Mouse (Mus musculus): ENCODE measurements around the gene Slit1. TPM values are rescaled to one million over a fixed set of nuclear protein-coding genes. Genes with fewer than 3 reads are reported as not detected.

Gene Slit1
- polyA plus RNA-seq, 1 experiment from 2014 or later = 0.09 TPM

DNA sequence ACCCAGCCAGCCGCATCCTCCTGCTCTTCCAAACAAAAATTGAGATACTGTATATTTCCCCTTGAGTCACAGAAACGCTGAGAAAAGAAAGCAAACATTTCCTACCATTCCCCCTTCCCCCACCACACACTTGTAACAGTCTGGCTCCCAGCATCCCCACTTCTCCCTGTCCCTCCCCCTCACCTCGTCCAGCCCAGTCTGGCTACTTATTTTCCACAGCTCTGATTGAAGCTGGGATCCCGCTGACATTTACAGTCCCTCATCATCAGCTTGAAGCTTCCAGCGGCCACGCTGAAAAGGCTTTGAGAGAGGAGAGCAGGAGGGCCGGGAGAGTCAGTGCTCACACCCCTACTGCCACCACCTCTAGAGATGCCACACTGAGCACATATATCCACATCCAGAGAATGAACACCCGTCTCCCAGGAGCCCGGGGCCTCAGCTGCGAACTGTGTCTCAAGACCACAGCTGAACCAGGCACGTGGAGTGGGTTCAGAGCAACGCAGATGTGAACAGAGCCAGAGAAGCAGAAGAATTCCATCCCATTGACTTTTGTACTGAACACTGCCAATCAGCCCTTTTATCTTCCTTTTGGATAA is 73.6 kb downstream of the Slit1 start:
- Histone ChIP-seq H3K36me3 (no peaks in the 10 kb centered on the region), H3K9ac (no peak overlapping the region), H3K4me2 (no peak overlapping the region), H3K27ac (no peak overlapping the region), H3K9me3 (replicated peaks) (no peaks in the 10 kb centered on the region), H3K4me1 (replicated peaks) (no peaks in the 10 kb centered on the region; the same call in 1 of the 2 replicates), H3K27me3 (peaks cover 40% of the 10 kb centered on the region), H3K4me3 (no peak overlapping the region)
- 28% methylated on average over 12 of the region's 12 CpGs for WGBS
- no peak for ATAC-seq (replicated peaks; ENCODE audit: insufficient number of reproducible peaks, insufficient read depth, low FRiP score, low read depth)

GRCm38 (mm10) chr19:41667591-41667990 is 75.9 kb downstream of the Slit1 start:
- no peaks in the 10 kb centered on the region for H3K9me3 ChIP-seq (replicated peaks)
- no peak overlapping the region for H3K27ac ChIP-seq
- no peak overlapping the region for H3K9ac ChIP-seq
- H3K36me3 ChIP-seq = no peaks in the 10 kb centered on the region
- no peaks in the 10 kb centered on the region; the same call in 1 of the 2 replicates for H3K4me1 ChIP-seq (replicated peaks)
- ATAC-seq (replicated peaks; ENCODE audit: insufficient number of reproducible peaks, insufficient read depth, low FRiP score, low read depth) = no peak
- WGBS = 19% methylated on average over 6 of the region's 6 CpGs
- H3K27me3 ChIP-seq = peaks cover 62% of the 10 kb centered on the region
- H3K4me2 ChIP-seq = no peak overlapping the region
- no peak overlapping the region for H3K4me3 ChIP-seq

DNA sequence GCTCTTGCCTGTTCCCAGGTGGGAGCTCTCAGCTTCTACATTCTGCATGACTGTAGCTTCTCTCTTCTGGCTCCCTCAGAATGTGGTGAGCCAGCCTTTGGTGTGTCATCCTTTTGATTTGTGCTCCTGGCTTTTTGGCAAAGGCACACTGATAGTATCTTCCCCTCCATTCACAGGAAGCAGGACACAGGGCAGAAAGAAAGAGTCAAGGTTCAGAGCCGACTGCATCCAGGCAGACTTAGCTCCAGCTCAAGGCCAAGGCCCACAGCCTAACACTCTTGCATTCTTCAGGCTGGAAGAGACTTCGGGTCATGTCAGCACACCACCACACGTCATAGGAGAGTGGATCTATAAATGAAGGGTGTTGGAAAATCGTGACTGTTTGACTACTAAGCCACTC is 77.5 kb downstream of the Slit1 start:
- Histone ChIP-seq H3K9ac (no peak overlapping the region), H3K4me3 (no peak overlapping the region), H3K4me2 (no peak overlapping the region), H3K9me3 (replicated peaks) (no peaks in the 10 kb centered on the region), H3K36me3 (no peaks in the 10 kb centered on the region), H3K27me3 (peaks cover 71% of the 10 kb centered on the region), H3K27ac (no peak overlapping the region), H3K4me1 (replicated peaks) (no peaks in the 10 kb centered on the region; the same call in 1 of the 2 replicates)
- 42% methylated on average over 4 of the region's 4 CpGs for WGBS
- ATAC-seq (replicated peaks; ENCODE audit: insufficient number of reproducible peaks, insufficient read depth, low FRiP score, low read depth) = no peak

GRCm38 (mm10) chr19:41663506-41664242 is 79.8 kb downstream of the Slit1 start:
- H3K27me3 ChIP-seq = peaks cover 83% of the 10 kb centered on the region
- ATAC-seq (replicated peaks; ENCODE audit: insufficient number of reproducible peaks, insufficient read depth, low FRiP score, low read depth) = no peak

GRCm38 (mm10) chr19:41661466-41661865 is 82.0 kb downstream of the Slit1 start:
- Histone ChIP-seq H3K27me3 (peaks cover 89% of the 10 kb centered on the region), H3K27ac (no peak overlapping the region), H3K36me3 (no peaks in the 10 kb centered on the region), H3K4me2 (no peak overlapping the region), H3K4me3 (no peak overlapping the region), H3K9me3 (replicated peaks) (no peaks in the 10 kb centered on the region), H3K4me1 (replicated peaks) (no peaks in the 10 kb centered on the region), H3K9ac (no peak overlapping the region)
- no peak for ATAC-seq (replicated peaks; ENCODE audit: insufficient number of reproducible peaks, insufficient read depth, low FRiP score, low read depth)
- 83% methylated on average over 13 of the region's 13 CpGs for WGBS

More at GRCm38 (mm10) chr19:41663506-41664242, 79.8 kb downstream of the Slit1 start:
- WGBS = 17% methylated on average over 13 of the region's 13 CpGs
- Histone ChIP-seq H3K9me3 (replicated peaks) (no peaks in the 10 kb centered on the region), H3K9ac (no peak overlapping the region), H3K36me3 (no peaks in the 10 kb centered on the region), H3K4me3 (no peak overlapping the region), H3K4me1 (replicated peaks) (no peaks in the 10 kb centered on the region), H3K27ac (no peak overlapping the region), H3K4me2 (no peak overlapping the region)

DNA sequence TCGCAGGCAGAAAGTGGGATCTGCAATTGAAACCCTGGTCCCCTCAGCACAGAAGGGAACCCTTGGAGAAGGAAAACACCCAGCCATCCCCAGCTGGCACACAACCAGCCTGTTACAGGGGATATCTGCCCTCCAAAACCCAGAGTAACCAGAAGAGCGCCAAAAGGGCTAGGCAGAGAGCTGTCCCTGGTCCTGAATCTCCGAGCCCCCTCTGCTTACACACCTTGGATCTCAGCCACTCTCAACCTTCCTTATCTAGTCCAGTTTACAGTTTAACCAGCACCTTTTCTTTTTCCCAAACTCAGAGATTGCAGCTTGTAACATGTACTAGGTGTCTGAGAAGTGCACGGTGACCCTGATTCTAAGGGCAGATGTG is 82.5 kb downstream of the Slit1 start:
- WGBS = 13% methylated on average over 4 of the region's 4 CpGs
- no peaks in the 10 kb centered on the region for H3K9me3 ChIP-seq (replicated peaks)
- peaks cover 87% of the 10 kb centered on the region for H3K27me3 ChIP-seq
- H3K9ac ChIP-seq = no peak overlapping the region
- no peak overlapping the region for H3K4me3 ChIP-seq
- H3K4me2 ChIP-seq = no peak overlapping the region
- no peak overlapping the region for H3K27ac ChIP-seq
- no peaks in the 10 kb centered on the region for H3K4me1 ChIP-seq (replicated peaks)
- no peaks in the 10 kb centered on the region for H3K36me3 ChIP-seq
- ATAC-seq (replicated peaks; ENCODE audit: insufficient number of reproducible peaks, insufficient read depth, low FRiP score, low read depth) = no peak

DNA sequence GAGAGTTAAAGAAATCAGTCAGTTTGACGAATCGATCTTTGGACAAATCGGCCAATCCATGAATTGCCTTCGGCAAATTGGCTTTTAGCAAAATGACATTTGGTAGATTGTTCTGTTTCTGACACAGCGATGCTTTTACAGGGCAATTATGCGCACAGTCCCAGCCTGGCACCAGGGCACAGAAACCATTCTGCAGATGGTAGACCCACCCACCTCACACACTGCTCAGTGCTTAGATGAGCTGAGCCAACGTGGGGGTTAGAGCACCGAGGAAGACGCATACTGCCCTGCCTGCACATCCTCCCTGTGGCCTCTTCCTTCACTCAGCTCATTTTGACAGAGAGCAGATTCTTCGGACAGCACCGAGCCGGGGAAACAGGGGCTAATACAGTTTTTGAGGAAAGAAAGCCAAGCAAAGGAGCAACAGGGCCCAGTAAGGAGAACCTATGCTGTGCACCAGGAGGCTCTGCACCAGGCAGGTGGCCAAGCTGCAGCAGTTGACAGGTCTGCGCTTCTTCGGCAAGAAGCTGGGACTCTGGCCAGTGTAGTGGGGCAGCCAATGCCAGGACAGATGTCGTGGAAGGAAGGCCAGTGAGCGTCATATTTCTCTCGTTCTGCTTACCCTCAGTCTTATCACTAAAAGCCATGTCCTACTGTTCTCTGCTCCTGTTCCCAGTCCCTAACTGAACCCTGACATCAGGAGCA is 83.0 kb downstream of the Slit1 start:
- H3K27me3 ChIP-seq = peaks cover 85% of the 10 kb centered on the region
- no peaks in the 10 kb centered on the region for H3K4me1 ChIP-seq (replicated peaks)
- no peak overlapping the region for H3K4me2 ChIP-seq
- no peaks in the 10 kb centered on the region for H3K9me3 ChIP-seq (replicated peaks)
- ATAC-seq (replicated peaks; ENCODE audit: insufficient number of reproducible peaks, insufficient read depth, low FRiP score, low read depth) = no peak
- H3K4me3 ChIP-seq = no peak overlapping the region
- WGBS = 62% methylated on average over 17 of the region's 17 CpGs
- H3K27ac ChIP-seq = no peak overlapping the region
- H3K9ac ChIP-seq = no peak overlapping the region
- no peaks in the 10 kb centered on the region for H3K36me3 ChIP-seq

GRCm38 (mm10) chr19:41657446-41657845 is 86.0 kb downstream of the Slit1 start:
- Histone ChIP-seq H3K9ac (no peak overlapping the region), H3K4me3 (no peak overlapping the region), H3K4me1 (replicated peaks) (no peaks in the 10 kb centered on the region), H3K36me3 (no peaks in the 10 kb centered on the region), H3K4me2 (no peak overlapping the region), H3K9me3 (replicated peaks) (no peaks in the 10 kb centered on the region), H3K27me3 (peaks cover 75% of the 10 kb centered on the region), H3K27ac (no peak overlapping the region)
- WGBS = 24% methylated on average over 9 of the region's 9 CpGs
- ATAC-seq (replicated peaks; ENCODE audit: insufficient number of reproducible peaks, insufficient read depth, low FRiP score, low read depth) = no peak

- WGBS = 72% methylated on average over 14 of the region's 14 CpGs
- Histone ChIP-seq H3K9me3 (replicated peaks) (no peaks in the 10 kb centered on the region), H3K4me3 (no peak overlapping the region), H3K27ac (no peak overlapping the region), H3K4me2 (no peak overlapping the region), H3K27me3 (peaks cover 80% of the 10 kb centered on the region), H3K4me1 (replicated peaks) (no peaks in the 10 kb centered on the region), H3K36me3 (no peaks in the 10 kb centered on the region), H3K9ac (no peak overlapping the region)
- ATAC-seq (replicated peaks; ENCODE audit: insufficient number of reproducible peaks, insufficient read depth, low FRiP score, low read depth) = no peak
Observed at GRCm38 (mm10) chr19:41656671-41657070, 86.8 kb downstream of the Slit1 start.

DNA sequence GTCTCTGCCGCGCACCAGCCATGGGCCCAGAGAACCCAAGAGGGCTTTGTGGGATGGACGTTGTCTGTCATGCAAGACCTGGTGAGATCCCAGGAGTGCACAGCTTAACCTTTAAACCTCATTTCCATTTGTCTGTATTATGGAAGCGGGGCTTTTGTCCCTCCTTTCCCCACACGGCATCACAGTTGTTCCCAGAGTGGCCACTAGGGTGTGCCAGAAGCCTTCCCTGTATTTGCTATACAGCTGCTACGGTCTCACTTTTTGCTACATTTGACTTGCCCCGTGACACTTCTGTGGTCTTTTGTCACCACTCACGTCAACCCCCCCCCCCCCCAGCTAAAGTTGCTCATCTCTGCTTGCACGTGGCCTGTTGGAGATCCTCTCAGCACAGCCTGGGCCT is 87.5 kb downstream of the Slit1 start:
- WGBS = 7% methylated on average over 9 of the region's 9 CpGs
- no peak for ATAC-seq (replicated peaks; ENCODE audit: insufficient number of reproducible peaks, insufficient read depth, low FRiP score, low read depth)
- H3K27me3 ChIP-seq = peaks cover 82% of the 10 kb centered on the region

DNA sequence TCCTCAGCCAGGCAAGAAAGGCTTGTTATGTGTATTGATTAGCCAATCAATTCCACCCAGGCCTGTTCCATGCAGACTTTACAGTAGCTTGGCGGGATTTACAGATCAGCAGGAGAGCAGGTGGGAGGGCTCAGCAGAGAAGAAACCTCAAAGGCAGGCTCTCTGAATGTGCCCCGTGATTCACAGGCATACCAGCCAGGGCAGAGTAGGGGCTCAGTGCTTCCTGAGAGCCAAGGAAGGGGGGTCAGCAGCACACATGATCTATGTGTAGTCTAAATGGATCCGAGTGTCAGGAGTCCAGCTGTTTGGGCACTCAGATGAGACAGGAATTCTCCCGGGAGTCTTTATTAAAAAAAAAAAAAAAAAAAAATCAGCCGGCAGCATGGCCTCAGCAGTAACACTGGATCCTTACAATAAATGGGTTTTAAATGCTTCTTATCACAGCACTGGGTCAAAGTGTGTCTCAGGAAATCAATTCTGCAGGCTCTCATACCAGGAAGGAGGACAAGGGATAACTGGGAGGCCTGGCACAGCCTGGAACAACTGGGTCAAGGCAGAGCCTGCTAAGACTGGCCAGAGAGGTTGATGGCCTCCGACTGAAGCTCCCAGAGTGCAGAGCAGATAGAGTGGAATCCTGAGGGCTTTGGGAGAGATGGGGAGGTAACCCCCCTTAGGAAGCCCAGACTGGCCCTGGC is 88.2 kb downstream of the Slit1 start:
- peaks cover 82% of the 10 kb centered on the region for H3K27me3 ChIP-seq
- no peaks in the 10 kb centered on the region for H3K36me3 ChIP-seq

More for the DNA sequence above, 87.5 kb downstream of the Slit1 start:
- H3K9ac ChIP-seq = no peak overlapping the region
- H3K9me3 ChIP-seq (replicated peaks) = no peaks in the 10 kb centered on the region
- no peak overlapping the region for H3K4me3 ChIP-seq
- no peaks in the 10 kb centered on the region for H3K4me1 ChIP-seq (replicated peaks)
- no peak overlapping the region for H3K4me2 ChIP-seq
- H3K27ac ChIP-seq = no peak overlapping the region
- H3K36me3 ChIP-seq = no peaks in the 10 kb centered on the region

More for the DNA sequence above, 88.2 kb downstream of the Slit1 start:
- Histone ChIP-seq H3K9me3 (replicated peaks) (no peaks in the 10 kb centered on the region), H3K4me1 (replicated peaks) (no peaks in the 10 kb centered on the region), H3K4me2 (no peak overlapping the region), H3K4me3 (no peak overlapping the region), H3K9ac (no peak overlapping the region), H3K27ac (no peak overlapping the region)
- 20% methylated on average over 6 of the region's 6 CpGs for WGBS
- ATAC-seq (replicated peaks; ENCODE audit: insufficient number of reproducible peaks, insufficient read depth, low FRiP score, low read depth) = no peak
